Mouse (Mus musculus) midbrain, postnatal 0 days (tissue): ENCODE data around the gene Csdc2. TPM values are rescaled to one million over a fixed set of nuclear protein-coding genes. Genes with fewer than 3 reads are reported as not detected.

Experiments
- ATAC-seq: fragments of 200-750 bp; cut with Nextera tagmentation; 2 replicates; pipeline ENCODE4 v1.8.0; 2017; ENCODE audit warnings: moderate number of reproducible peaks, mild to moderate bottlenecking, moderate TSS enrichment, moderate library complexity; ENCODE audit not compliant: low FRiP score
- DNase-seq: peaks from one replicate; pipeline ENCODE4 v3.0.0-alpha.2; 2015; ENCODE audit warnings: low spot score
- H3K27ac ChIP-seq: fragments of 300-500 bp; sonication (generic); 2 replicates; pipeline ENCODE4 v1.5.1; 2014; ENCODE audit warnings: low read depth, mild to moderate bottlenecking, low read length, mixed read lengths
- H3K27me3 ChIP-seq: fragments of 300-500 bp; sonication (generic); 2 replicates; pipeline ENCODE4 v1.6.1; 2014; ENCODE audit warnings: low read length, control low read depth, mixed read lengths; ENCODE audit not compliant: insufficient read depth
- H3K36me3 ChIP-seq: fragments of 300-500 bp; sonication (generic); 2 replicates; pipeline ENCODE4 v1.6.1; 2014; ENCODE audit warnings: low read length, control low read depth, mixed read lengths; ENCODE audit not compliant: insufficient read depth
- H3K4me1 ChIP-seq: fragments of 300-500 bp; sonication (generic); 2 replicates; pipeline ENCODE4 v1.6.1; 2014; ENCODE audit warnings: mild to moderate bottlenecking, control low read depth, antibody characterized with exemption, low read length, mixed read lengths; ENCODE audit not compliant: insufficient read depth
- H3K4me2 ChIP-seq: fragments of 300-500 bp; sonication (generic); 2 replicates; pipeline ENCODE4 v1.6.1; 2014; ENCODE audit warnings: low read depth, mild to moderate bottlenecking, low read length, mixed read lengths; ENCODE audit not compliant: poor library complexity, severe bottlenecking
- H3K4me3 ChIP-seq: fragments of 300-500 bp; sonication (generic); 2 replicates; pipeline ENCODE4 v1.5.1; 2014; ENCODE audit warnings: low read depth, mild to moderate bottlenecking, low read length, moderate library complexity
- H3K9ac ChIP-seq: fragments of 300-500 bp; sonication (generic); replicated peaks from 2 replicates; pipeline ENCODE4 v1.6.1; 2014; ENCODE audit warnings: mild to moderate bottlenecking, low read length, moderate library complexity, mixed read lengths; ENCODE audit not compliant: poor library complexity, severe bottlenecking
- H3K9me3 ChIP-seq: fragments of 300-500 bp; sonication (generic); 2 replicates; pipeline ENCODE4 v1.6.1; 2016; ENCODE audit warnings: low read length, control low read depth
- CTCF ChIP-seq: IDR thresholded peaks from 2 replicates; pipeline ENCODE4 v1.5.1; 2016; ENCODE audit warnings: antibody characterized with exemption, mild to moderate bottlenecking
- WGBS: fragments of 180-500 bp; shearing (Covaris S2); extraction: QIAGEN DNeasy Blood & Tissue Kit; methylation state at CpG from one replicate; pipeline ENCODE4 v1.1.7; 2014; 5-methylcytosine and 5-hydroxymethylcytosine counted together
- polyA plus RNA-seq: library from polyadenylated mRNA; unstranded; fragments of >200 nt; fragmentation: Nextera tagmentation; extraction: Ambion mirVana; gene quantifications from 2 replicates; pipeline ENCODE4 v1.2.1, GENCODE M21; 2015
- total RNA-seq: library from RNA; depleted of rRNA; stranded (reverse); fragments of >200 nt; gene quantifications from 2 replicates; pipeline ENCODE4 v1.2.3, GENCODE M21; 2014

Gene Csdc2
- total and polyA plus RNA-seq, 2 experiments from 2014 or later: 196 to 323 TPM

DNA sequence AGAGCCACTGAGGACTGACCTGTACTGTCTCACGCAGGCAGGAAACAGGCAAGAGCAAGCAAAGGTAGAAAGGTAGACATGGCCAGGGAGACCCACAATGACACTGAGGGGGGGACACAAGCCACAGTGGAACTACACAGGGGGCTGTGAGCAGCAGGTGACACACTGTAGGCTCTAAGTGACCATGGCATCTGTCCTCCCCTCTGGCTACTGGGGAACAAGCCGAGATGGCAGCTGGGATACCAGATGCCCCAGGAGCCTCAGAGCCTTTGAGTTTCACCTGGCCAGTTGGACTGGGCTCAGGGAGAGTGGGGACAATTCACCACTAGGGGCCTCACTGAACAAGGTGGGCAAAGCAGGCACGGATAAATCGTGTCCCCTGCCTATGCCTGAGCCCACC is 15.8 kb downstream of the Csdc2 start:
- no peak for DNase-seq
- Histone ChIP-seq H3K27ac (no peak overlapping the region), H3K4me3 (no peak overlapping the region), H3K4me2 (no peak overlapping the region), H3K27me3 (no peaks in the 10 kb centered on the region), H3K36me3 (peaks cover 66% of the 10 kb centered on the region), H3K9ac (no peak overlapping the region), H3K9me3 (no peaks in the 10 kb centered on the region), H3K4me1 (no peaks in the 10 kb centered on the region)
- no peak for ATAC-seq
- 60% methylated on average over 4 of the region's 4 CpGs for WGBS
- TF ChIP-seq CTCF: peak; percentile 27

DNA sequence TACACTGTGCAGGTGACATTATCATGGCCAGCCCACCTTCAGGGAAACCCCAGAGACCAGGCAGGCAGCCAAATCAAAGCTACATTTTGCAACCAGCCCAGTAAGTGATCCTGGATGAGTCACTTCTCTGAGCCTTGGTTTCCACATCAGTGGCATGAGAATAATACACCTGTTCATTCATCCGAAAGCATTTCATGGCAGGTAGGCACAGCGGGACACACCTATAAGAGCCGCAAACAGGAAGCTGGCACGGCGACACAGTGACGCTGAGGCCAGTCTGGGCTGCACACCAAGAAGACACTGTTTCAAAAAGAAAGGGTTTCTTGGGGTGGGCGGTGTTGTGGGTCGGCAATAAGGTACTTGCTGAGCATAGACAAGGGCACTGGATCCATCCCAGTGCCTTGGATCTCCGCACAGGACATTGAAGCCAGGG is 17.6 kb downstream of the Csdc2 start:
- H3K27me3 ChIP-seq: no peaks in the 10 kb centered on the region
- 97% methylated on average over 9 of the region's 9 CpGs for WGBS
- no peak overlapping the region for H3K9ac ChIP-seq
- no peaks in the 10 kb centered on the region for H3K4me1 ChIP-seq
- no peak for TF ChIP-seq CTCF
- DNase-seq: no peak
- no peak overlapping the region for H3K27ac ChIP-seq
- H3K4me2 ChIP-seq: no peak overlapping the region
- H3K36me3 ChIP-seq: peaks cover 52% of the 10 kb centered on the region
- no peaks in the 10 kb centered on the region for H3K9me3 ChIP-seq
- no peak for ATAC-seq
- no peak overlapping the region for H3K4me3 ChIP-seq

DNA sequence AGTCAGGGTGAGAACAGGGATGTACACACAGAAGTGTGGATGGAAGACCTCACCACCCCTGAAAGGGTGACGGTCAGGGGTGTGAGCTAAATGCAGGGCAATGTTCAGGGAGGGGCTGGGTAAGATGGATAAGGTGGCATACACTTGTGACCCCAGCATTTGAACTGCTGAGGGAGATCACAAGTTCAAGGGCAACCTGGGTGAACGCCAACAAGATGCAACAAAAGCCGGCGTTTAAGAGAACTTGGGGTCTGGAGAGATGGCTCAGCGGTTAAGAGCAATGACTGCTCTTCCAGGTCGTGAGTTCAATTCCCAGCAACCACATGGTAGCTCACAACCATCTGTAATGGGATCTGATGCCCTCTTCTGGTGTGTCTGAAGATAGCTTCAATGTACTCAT is 18.2 kb downstream of the Csdc2 start:
- H3K9me3 ChIP-seq: no peaks in the 10 kb centered on the region
- H3K9ac ChIP-seq: no peak overlapping the region
- no peak for TF ChIP-seq CTCF
- WGBS: 91% methylated on average over 6 of the region's 6 CpGs
- H3K4me3 ChIP-seq: no peak overlapping the region
- DNase-seq (no peak), ATAC-seq (no peak)
- no peaks in the 10 kb centered on the region for H3K4me1 ChIP-seq
- H3K27me3 ChIP-seq: no peaks in the 10 kb centered on the region
- H3K4me2 ChIP-seq: no peak overlapping the region
- no peak overlapping the region for H3K27ac ChIP-seq
- peaks cover 47% of the 10 kb centered on the region for H3K36me3 ChIP-seq

DNA sequence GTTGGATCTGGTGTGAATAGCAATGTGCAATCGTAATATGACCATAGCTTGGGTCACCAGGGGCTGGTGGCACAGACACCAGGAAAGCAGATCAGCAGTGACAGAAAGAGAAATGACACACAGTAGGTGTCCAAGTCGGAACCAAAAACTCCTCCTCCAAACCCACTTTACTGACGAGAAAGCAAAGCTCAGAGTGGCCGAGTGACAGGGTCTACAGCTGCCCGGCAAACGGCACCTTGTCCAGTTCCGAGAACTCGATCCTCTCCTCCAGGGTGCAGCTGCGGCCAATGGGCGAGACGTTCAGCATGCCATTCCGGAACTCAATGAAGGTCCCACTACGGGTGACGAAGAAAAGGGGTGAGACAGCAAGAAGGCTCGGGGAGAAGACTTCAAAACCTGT is 18.9 kb downstream of the Csdc2 start:
- H3K36me3 ChIP-seq: peaks cover 40% of the 10 kb centered on the region
- no peaks in the 10 kb centered on the region for H3K9me3 ChIP-seq
- no peak for ATAC-seq
- H3K4me2 ChIP-seq: no peak overlapping the region
- 95% methylated on average over 15 of the region's 15 CpGs for WGBS
- no peak for DNase-seq
- no peaks in the 10 kb centered on the region for H3K4me1 ChIP-seq
- H3K4me3 ChIP-seq: no peak overlapping the region
- no peak overlapping the region for H3K27ac ChIP-seq
- no peaks in the 10 kb centered on the region for H3K27me3 ChIP-seq
- no peak for TF ChIP-seq CTCF
- no peak overlapping the region for H3K9ac ChIP-seq

DNA sequence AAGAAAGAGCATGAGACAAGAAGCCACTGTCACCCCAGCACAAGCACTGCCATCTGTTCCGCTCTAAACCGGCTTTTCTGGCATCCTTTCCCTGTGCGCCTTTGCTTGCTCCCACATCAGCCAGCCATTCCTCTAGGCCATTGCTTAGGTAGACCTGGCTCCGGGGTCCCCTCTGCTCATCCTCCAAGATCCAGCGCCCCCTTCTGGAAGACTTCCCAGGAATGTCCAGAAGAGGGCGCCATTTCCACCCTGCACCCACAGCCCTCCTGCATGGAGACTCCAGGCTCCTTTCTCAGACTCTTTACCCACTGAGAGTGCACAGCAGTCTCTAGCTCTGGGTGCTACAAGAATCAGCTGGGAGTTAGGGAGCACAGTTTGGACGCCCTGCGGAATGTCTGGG is 19.9 kb downstream of the Csdc2 start:
- peak; percentile 89 for TF ChIP-seq CTCF
- no peaks in the 10 kb centered on the region for H3K9me3 ChIP-seq
- WGBS: 54% methylated on average over 8 of the region's 8 CpGs
- H3K36me3 ChIP-seq: peaks cover 30% of the 10 kb centered on the region
- H3K27me3 ChIP-seq: no peaks in the 10 kb centered on the region
- H3K27ac ChIP-seq: no peak overlapping the region
- H3K9ac ChIP-seq: no peak overlapping the region
- no peaks in the 10 kb centered on the region for H3K4me1 ChIP-seq
- no peak overlapping the region for H3K4me2 ChIP-seq
- ATAC-seq (no peak), DNase-seq (peak; percentile 55)
- H3K4me3 ChIP-seq: no peak overlapping the region

DNA sequence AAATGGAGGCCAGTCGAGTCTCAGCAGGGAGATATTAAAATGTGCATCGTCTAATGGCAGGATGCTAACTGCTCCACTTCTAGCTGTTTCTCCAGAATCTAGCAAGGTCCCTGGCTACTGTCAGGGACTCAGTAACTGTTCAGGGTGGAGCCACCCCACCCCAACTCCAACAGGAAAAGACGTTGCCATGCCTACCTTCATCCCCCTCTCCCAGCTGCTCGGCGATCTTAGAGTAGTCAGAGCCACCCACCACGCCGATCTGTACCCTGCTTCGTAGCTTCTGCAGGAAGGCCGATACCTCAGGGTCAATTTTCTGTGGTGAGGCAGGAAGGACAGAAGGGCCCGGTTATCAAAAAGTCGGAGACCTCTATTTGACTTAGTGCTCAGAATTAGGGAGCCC is 21.0 kb downstream of the Csdc2 start:
- Histone ChIP-seq H3K27ac (no peak overlapping the region), H3K9me3 (no peaks in the 10 kb centered on the region), H3K4me2 (no peak overlapping the region), H3K36me3 (peaks cover 20% of the 10 kb centered on the region), H3K27me3 (no peaks in the 10 kb centered on the region), H3K9ac (no peak overlapping the region), H3K4me1 (no peaks in the 10 kb centered on the region), H3K4me3 (no peak overlapping the region)
- TF ChIP-seq CTCF: no peak
- DNase-seq (no peak), ATAC-seq (no peak)
- 87% methylated on average over 11 of the region's 11 CpGs for WGBS
